Mouse (Mus musculus) stomach, embryonic 15.5 days (tissue): ENCODE results near the gene Sbk1. TPM values are rescaled to one million over a fixed set of nuclear protein-coding genes. Genes with fewer than 3 reads are reported as not detected.
"Not testable (repeated sequence)": the region's sequence is repeated elsewhere in the genome, so short reads cannot be mapped to it uniquely, and the experiment has no call there.

Source experiments
- ATAC-seq: fragments of 200-750 bp; cut with Nextera tagmentation; 2 replicates; pipeline ENCODE4 v1.8.0; 2017; ENCODE audit warnings: low read depth, moderate number of reproducible peaks, moderate TSS enrichment; ENCODE audit not compliant: insufficient read depth, low FRiP score
- H3K27ac ChIP-seq: fragments of 300-500 bp; sonication (generic); 2 replicates; pipeline ENCODE4 v1.5.1; 2015; ENCODE audit warnings: mild to moderate bottlenecking, inconsistent platforms
- H3K27me3 ChIP-seq: fragments of 300-500 bp; sonication (generic); replicated peaks from 2 replicates; pipeline ENCODE4 v1.6.1; 2015; ENCODE audit warnings: inconsistent platforms
- H3K36me3 ChIP-seq: fragments of 300-500 bp; sonication (generic); 2 replicates; pipeline ENCODE4 v1.6.1; 2015; ENCODE audit warnings: inconsistent platforms
- H3K4me1 ChIP-seq: fragments of 300-500 bp; sonication (generic); 2 replicates; pipeline ENCODE4 v1.6.1; 2015; ENCODE audit warnings: inconsistent platforms
- H3K4me2 ChIP-seq: fragments of 300-500 bp; sonication (generic); 2 replicates; pipeline ENCODE4 v1.6.1; 2015; ENCODE audit warnings: mild to moderate bottlenecking, inconsistent platforms
- H3K4me3 ChIP-seq: fragments of 300-500 bp; sonication (generic); replicated peaks from 2 replicates; pipeline ENCODE4 v1.5.1; 2015; ENCODE audit warnings: inconsistent platforms
- H3K9ac ChIP-seq: fragments of 300-500 bp; sonication (generic); 2 replicates; pipeline ENCODE4 v1.6.1; 2015; ENCODE audit warnings: inconsistent platforms
- H3K9me3 ChIP-seq: fragments of 300-500 bp; sonication (generic); 2 replicates; pipeline ENCODE4 v1.6.1; 2016; ENCODE audit warnings: inconsistent platforms
- WGBS: fragments of 180-500 bp; shearing (Covaris S2); methylation state at CpG from one replicate; pipeline ENCODE4 v1.1.7; 2015; 5-methylcytosine and 5-hydroxymethylcytosine counted together
- polyA plus RNA-seq: library from polyadenylated mRNA; unstranded; fragments of >200 nt; fragmentation: Nextera tagmentation; extraction: Ambion mirVana; gene quantifications from 2 replicates; pipeline ENCODE4 v1.2.1, GENCODE M21; 2015

Sbk1 gene
- polyA plus RNA-seq, 1 experiment from 2014 or later, result 19.1 TPM

DNA sequence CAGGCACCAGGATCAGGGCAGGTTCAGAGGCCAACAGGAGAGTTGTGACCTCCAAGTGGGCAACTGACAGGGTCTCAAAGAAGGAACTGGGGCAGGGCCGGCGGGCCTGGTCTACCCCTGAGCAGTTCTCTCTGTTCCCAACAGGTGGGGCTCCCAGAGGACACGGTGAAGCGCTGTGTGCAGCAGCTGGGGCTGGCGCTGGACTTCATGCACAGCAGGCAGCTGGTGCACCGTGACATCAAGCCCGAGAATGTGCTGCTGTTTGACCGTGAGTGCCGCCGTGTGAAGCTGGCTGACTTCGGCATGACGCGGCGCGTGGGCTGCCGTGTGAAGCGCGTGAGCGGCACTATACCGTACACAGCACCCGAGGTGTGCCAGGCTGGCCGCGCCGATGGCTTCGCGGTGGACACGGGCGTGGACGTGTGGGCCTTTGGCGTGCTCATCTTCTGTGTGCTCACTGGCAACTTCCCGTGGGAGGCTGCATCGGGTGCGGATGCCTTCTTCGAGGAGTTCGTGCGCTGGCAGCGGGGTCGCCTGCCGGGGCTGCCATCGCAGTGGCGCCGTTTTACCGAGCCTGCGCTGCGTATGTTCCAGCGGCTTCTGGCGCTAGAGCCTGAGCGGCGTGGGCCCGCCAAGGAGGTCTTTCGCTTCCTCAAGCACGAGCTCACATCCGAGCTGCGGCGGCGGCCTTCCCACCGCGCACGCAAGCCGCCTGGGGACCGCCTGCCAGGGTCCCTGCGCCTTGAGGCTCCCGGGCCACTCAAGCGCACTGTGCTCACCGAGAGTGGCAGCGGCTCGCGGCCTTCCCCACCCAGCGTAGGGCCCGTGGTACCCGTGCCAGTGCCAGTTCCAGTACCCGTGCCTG is 19.5 kb downstream of the Sbk1 start:
- Histone ChIP-seq H3K9ac (no peak overlapping the region), H3K36me3 (peaks cover 30% of the 10 kb centered on the region), H3K27me3 (no peaks in the 10 kb centered on the region), H3K27ac (no peak overlapping the region), H3K4me1 (peaks cover 6% of the 10 kb centered on the region), H3K4me3 (no peak overlapping the region), H3K4me2 (no peak overlapping the region), H3K9me3 (no peaks in the 10 kb centered on the region)
- WGBS, result 85% methylated on average over 72 of the region's 72 CpGs
- ATAC-seq, result no peak

DNA sequence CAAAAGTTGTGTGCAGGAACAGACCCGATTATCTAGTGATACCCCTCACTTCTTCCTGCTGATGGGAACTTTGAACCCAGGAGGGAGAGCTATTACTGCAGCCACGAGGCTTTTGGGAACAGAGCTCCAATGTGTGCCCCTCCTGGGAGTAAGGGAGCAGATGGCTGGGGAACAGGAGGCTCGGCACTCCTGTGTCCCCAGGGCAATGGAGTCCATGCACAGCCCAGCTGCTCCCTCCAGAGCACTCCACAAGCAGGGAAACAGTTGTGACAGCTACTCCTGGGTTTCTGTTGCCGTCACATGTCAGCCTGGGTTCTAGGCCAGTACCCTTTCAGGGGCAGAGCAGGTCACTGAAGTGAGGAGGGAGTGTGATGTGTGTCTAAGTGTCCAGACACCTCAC is 20.7 kb downstream of the Sbk1 start:
- no peaks in the 10 kb centered on the region for H3K27me3 ChIP-seq
- 74% methylated on average over 4 of the region's 4 CpGs for WGBS
- H3K9me3 ChIP-seq, result no peaks in the 10 kb centered on the region

DNA sequence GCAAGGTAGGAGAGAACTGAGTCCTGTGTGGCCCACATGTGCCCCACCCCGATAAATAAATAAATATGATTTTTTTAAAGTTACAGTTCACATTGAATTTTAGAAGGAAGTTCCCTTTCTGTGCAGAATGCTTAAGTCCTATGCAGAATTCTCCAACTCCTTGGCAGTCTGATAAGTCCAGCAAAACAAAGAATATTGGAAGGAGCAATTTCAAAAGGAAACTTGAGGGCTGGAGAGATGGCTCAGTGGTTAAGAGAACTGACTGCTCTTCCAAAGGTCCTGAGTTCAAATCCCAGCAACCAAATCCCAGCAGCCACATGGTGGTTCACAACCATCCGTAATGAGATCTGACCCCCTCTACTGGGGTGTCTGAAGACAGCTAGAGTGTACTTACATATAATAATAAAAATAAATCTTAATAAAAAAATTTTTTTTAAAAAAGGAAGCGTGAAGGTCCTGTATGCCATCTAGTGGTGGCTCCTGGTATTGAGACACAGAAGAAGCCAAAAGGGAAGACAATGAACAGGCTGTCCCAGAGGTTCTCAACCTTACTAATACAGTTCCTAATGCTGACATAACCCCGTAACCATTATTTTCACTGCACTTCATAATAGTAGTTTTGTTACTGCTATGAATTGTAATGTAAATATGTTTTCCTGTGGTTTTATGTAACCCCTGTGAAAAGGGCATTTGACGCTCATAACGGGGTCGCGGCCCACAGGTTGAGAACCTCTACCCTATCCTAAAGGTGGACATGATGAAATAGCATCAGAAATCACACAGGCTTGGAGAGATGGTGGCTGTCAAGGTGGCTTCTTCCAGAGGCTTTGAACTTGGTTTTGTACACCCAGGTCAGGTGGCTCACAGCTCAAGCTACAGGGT is 25.4 kb downstream of the Sbk1 start:
- H3K36me3 ChIP-seq, result peaks cover 13% of the 10 kb centered on the region; the same call in 1 of the 2 replicates
- H3K9me3 ChIP-seq, result no peaks in the 10 kb centered on the region
- WGBS, result 73% methylated on average over 8 of the region's 8 CpGs
- H3K27ac ChIP-seq, result no peak overlapping the region
- H3K4me1 ChIP-seq, result no peaks in the 10 kb centered on the region
- H3K9ac ChIP-seq, result no peak overlapping the region
- H3K4me3 ChIP-seq, result no peak overlapping the region
- ATAC-seq, result no peak
- H3K27me3 ChIP-seq, result no peaks in the 10 kb centered on the region
- H3K4me2 ChIP-seq, result no peak overlapping the region

More for the DNA sequence above, 20.7 kb downstream of the Sbk1 start:
- no peak overlapping the region for H3K4me3 ChIP-seq
- no peak for ATAC-seq
- no peak overlapping the region for H3K4me2 ChIP-seq
- H3K4me1 ChIP-seq, result no peaks in the 10 kb centered on the region
- peaks cover 30% of the 10 kb centered on the region for H3K36me3 ChIP-seq
- no peak overlapping the region for H3K27ac ChIP-seq
- H3K9ac ChIP-seq, result no peak overlapping the region

GRCm38 (mm10) chr7:126298856-126299255 is 26.4 kb downstream of the Sbk1 start:
- WGBS, result 68% methylated on average over 4 of the region's 4 CpGs
- H3K36me3 ChIP-seq, result 0 out of 2 replicates have a peak, but pooled peaks cover 3% of the 10 kb centered on the region
- no peak overlapping the region for H3K4me3 ChIP-seq
- ATAC-seq, result no peak
- H3K27me3 ChIP-seq, result no peaks in the 10 kb centered on the region
- H3K4me1 ChIP-seq, result no peaks in the 10 kb centered on the region
- H3K9ac ChIP-seq, result no peak overlapping the region
- no peak overlapping the region for H3K4me2 ChIP-seq
- H3K27ac ChIP-seq, result no peak overlapping the region
- H3K9me3 ChIP-seq, result no peaks in the 10 kb centered on the region

GRCm38 (mm10) chr7:126301831-126302230 is 29.4 kb downstream of the Sbk1 start:
- H3K4me3 ChIP-seq, H3K27me3 ChIP-seq, H3K27ac ChIP-seq, H3K4me2 ChIP-seq, H3K9me3 ChIP-seq, H3K36me3 ChIP-seq, H3K4me1 ChIP-seq, H3K9ac ChIP-seq, ATAC-seq: not testable (repeated sequence)
- WGBS, result 75% methylated on average over 5 of the region's 5 CpGs

DNA sequence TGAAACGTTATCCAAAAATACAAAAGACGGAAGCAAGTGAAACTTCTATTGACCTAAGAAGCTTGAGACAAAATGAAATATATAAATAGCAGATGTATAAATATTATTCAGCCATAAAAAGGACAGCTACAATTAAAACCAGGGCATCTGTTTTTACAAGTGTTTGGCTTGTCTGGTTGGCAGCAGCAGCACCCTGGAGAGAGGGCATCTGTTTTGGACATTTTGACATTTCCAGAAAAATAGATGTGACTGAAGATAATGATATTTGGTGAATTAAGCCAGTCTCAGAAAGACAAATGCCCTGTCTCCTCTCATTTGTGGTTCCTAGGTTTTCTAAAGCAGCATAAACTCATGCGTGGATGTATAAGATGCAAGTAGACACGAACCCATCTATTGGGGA is 39.4 kb downstream of the Sbk1 start:
- 74% methylated on average over 4 of the region's 4 CpGs for WGBS
- no peak overlapping the region for H3K9ac ChIP-seq
- H3K36me3 ChIP-seq, result no peaks in the 10 kb centered on the region
- no peak overlapping the region for H3K4me3 ChIP-seq
- H3K9me3 ChIP-seq, result no peaks in the 10 kb centered on the region
- H3K27ac ChIP-seq, result no peak overlapping the region
- ATAC-seq, result no peak
- no peak overlapping the region for H3K4me2 ChIP-seq
- no peaks in the 10 kb centered on the region for H3K4me1 ChIP-seq
- H3K27me3 ChIP-seq, result no peaks in the 10 kb centered on the region

DNA sequence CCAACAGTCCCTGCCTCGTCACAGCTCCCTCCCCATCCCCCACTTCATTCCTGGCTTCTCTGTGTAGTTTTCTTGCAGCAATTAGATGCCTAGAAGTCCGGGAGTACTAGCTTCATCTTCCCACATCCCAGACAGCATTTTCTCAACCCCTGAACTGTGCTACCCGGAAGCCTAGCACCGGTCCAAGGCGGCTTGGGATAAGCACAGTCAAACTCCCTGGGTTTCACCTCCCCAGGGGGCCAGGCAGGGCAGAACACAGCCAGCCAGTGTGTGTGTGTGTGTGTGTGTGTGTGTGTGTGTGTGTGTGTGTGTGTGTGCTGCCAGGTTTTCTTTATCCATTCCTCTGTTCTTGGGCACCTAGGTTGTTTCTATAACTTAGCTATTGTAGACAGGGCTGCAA is 40.9 kb downstream of the Sbk1 start:
- H3K9ac ChIP-seq, result no peak overlapping the region
- H3K27me3 ChIP-seq, result no peaks in the 10 kb centered on the region
- H3K4me3 ChIP-seq, result no peak overlapping the region
- no peak overlapping the region for H3K27ac ChIP-seq
- no peaks in the 10 kb centered on the region for H3K9me3 ChIP-seq
- H3K4me2 ChIP-seq, result no peak overlapping the region
- 50% methylated on average over 5 of the region's 5 CpGs for WGBS
- ATAC-seq, result no peak
- H3K36me3 ChIP-seq, result no peaks in the 10 kb centered on the region
- no peaks in the 10 kb centered on the region for H3K4me1 ChIP-seq

- Histone ChIP-seq H3K9me3 (no peaks in the 10 kb centered on the region), H3K27ac (no peak overlapping the region), H3K4me2 (no peak overlapping the region), H3K9ac (no peak overlapping the region), H3K4me1 (no peaks in the 10 kb centered on the region), H3K36me3 (no peaks in the 10 kb centered on the region), H3K27me3 (no peaks in the 10 kb centered on the region), H3K4me3 (no peak overlapping the region)
- WGBS, result 67% methylated on average over 8 of the region's 8 CpGs
- no peak for ATAC-seq
These were observed 41.9 kb downstream of the Sbk1 start for GRCm38 (mm10) chr7:126314273-126314672.

DNA sequence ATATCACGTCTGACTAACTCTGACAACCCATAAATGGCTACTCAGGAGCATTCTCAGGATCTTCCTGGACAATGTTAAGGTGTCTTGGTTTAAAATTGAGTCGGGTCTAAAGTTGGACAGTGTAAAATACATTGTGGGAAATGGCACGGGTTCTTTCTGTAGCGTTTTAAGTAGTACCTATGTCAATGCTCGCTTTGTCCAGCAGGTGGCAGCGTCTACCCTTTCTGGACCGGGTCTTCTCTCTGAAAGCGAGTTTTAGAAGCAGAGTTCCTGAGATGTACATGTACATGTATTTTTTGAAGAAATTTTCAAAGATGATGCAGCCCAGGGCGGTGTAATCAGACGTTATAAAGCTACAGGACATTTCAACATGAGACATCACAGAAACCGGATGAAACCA is 51.3 kb downstream of the Sbk1 start:
- no peaks in the 10 kb centered on the region for H3K4me1 ChIP-seq
- ATAC-seq, result no peak
- 8% methylated on average over 11 of the region's 11 CpGs for WGBS

DNA sequence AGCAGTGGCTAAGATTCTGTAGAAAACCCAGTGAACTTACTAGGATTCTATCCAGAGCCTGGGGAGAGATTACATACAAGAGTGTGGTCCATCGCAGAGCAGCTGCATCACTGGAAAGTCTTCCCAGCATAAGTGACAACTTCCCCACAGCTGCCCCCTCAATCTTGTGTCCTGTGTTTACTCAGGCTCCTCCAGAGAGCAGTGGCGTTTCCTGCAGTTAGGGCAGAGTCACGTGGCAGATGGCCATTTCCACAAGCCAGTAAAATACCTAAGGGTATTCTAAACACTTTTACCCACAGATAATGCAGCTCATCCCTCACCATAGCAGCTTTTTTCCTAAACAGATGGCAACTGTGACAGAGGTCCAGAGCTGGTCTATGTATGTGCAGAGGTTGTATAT is 52.4 kb downstream of the Sbk1 start:
- WGBS, result 8% methylated on average over 3 of the region's 3 CpGs
- Histone ChIP-seq H3K36me3 (no peaks in the 10 kb centered on the region), H3K27ac (no peak overlapping the region), H3K9me3 (no peaks in the 10 kb centered on the region), H3K27me3 (no peaks in the 10 kb centered on the region), H3K4me3 (no peak overlapping the region), H3K9ac (no peak overlapping the region), H3K4me2 (no peak overlapping the region), H3K4me1 (no peaks in the 10 kb centered on the region)
- peak; percentile 39; the same call in 1 of the 2 replicates for ATAC-seq

More for the DNA sequence above, 51.3 kb downstream of the Sbk1 start:
- H3K27ac ChIP-seq, result no peak overlapping the region
- H3K4me2 ChIP-seq, result no peak overlapping the region
- H3K9ac ChIP-seq, result no peak overlapping the region
- H3K36me3 ChIP-seq, result no peaks in the 10 kb centered on the region
- H3K9me3 ChIP-seq, result no peaks in the 10 kb centered on the region
- no peak overlapping the region for H3K4me3 ChIP-seq
- H3K27me3 ChIP-seq, result no peaks in the 10 kb centered on the region

DNA sequence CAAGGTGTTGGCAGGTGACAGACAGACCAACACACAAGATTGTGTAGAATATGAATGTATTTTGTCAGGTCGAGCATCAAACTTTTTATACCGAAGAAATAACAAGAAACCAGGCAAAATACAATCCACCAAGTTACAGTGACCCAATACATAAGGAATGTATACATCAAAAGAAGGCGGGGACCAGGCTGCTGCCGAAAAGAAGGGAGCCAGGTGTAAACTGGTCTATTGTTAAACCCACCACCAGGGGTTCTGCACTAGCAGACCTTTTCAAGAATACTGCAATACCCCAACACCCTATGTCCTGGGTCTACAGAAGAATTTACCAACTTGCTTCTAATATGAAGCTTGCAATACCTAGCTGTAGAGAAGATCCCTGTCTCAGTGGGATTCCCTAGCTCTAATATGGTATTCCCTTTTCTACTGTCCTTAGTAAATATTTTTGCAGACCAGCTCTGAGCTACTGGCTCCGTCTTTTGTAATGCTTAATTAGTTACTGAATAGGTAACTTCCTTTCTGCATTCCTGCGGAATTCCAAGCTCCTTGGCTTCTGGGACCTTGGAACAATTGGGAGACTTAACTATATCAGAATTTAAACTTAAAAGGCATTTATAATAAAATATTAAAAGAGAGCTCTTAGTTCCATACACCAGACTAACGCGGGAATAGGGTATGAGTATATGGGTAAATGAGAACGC is 53.3 kb downstream of the Sbk1 start:
- not testable (repeated sequence) for H3K36me3 ChIP-seq, ATAC-seq, H3K4me1 ChIP-seq, H3K27ac ChIP-seq, H3K9ac ChIP-seq, H3K27me3 ChIP-seq, H3K4me3 ChIP-seq, H3K4me2 ChIP-seq, H3K9me3 ChIP-seq
- 25% methylated on average over 9 of the region's 9 CpGs for WGBS
